Mouse (Mus musculus): ENCODE data around the gene D17H6S53E.

D17H6S53E gene

DNA sequence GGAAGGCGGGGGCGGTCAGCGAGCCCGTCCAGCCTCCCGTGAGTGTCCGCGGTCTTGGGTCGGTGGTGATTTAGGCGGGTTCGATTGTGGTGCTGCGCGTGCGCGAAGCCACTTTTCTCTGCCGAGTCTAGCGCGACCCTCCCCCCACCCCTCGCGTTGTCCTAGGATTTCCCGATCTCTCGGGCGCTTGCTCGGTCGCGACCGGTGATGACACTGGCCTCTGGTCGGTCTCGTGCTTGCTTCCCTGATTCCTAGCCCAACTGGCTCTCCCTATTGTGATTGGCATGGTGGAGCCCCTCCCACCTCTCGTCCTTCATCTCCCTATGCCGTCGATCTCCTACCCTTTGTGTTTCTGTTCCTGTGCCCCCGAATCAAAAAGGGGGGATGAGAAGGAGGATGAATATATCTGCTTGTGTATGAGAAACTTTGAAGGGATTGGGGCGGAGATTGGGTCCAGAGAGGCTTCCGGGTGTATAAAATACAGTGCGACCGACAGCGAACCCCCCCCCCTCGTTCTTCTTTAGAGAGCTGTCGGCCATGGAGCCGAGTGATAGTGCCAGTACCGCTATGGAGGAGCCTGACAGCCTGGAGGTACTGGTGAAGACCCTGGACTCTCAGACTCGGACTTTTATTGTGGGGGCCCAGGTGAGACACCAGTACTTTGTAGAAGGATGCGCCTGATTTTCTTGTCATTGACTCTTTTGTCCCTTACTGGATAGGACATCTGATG lies 9.6 kb downstream of the D17H6S53E start:
- TF ChIP-seq GATA4 (IDR thresholded peaks at IDR 0.05; ENCODE audit: insufficient replicate concordance, low read length), result no peak

DNA sequence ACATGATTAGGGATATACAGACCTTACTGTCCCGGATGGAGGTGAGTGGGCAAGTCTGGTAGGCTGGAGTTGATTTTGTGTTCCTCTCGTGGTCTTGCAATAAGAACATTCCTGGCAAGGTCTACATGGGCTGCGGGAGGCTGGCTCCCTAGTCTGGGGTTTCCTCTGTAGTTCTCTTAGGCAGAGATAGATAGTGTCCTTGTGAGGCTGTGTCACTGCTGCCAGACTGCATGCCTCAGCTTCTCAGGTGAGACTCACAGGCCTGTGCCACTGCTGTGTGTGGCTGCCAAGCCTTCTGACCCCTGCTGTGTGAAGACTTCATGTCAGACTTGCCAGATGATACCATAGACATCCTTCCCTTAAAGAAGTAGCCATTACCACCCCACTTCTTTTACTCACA lies 13.1 kb downstream of the D17H6S53E start:
- TF ChIP-seq GATA4 (IDR thresholded peaks at IDR 0.05; ENCODE audit: insufficient replicate concordance, low read length), result no peak

GRCm38 (mm10) chr17:35140490-35140996 lies 14.4 kb downstream of the D17H6S53E start:
- no peak for TF ChIP-seq GATA4 (IDR thresholded peaks at IDR 0.05; ENCODE audit: insufficient replicate concordance, low read length)

GRCm38 (mm10) chr17:35141971-35142370 lies 15.8 kb downstream of the D17H6S53E start:
- no peak for TF ChIP-seq GATA4 (IDR thresholded peaks at IDR 0.05; ENCODE audit: insufficient replicate concordance, low read length)

DNA sequence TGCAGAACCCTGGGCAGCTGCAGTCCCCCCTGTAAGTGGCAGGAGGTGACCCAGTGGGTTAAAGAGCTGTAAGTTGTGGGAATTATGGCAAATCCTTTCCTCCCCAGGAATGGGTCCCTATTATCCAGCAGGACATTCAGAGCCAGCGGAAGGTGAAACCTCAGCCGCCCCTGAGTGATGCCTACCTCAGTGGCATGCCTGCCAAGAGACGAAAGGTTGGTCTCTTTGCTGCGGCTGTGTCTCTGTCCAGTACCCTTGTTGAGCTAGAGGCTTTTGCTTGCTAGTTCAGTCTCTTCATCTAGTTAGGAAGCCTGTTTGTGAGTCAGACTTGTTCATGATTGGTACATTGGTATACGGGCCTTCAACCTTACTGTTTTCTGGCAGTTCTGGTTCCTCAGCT lies 20.0 kb downstream of the D17H6S53E start:
- TF ChIP-seq GATA4 (IDR thresholded peaks at IDR 0.05; ENCODE audit: insufficient replicate concordance, low read length), result no peak

DNA sequence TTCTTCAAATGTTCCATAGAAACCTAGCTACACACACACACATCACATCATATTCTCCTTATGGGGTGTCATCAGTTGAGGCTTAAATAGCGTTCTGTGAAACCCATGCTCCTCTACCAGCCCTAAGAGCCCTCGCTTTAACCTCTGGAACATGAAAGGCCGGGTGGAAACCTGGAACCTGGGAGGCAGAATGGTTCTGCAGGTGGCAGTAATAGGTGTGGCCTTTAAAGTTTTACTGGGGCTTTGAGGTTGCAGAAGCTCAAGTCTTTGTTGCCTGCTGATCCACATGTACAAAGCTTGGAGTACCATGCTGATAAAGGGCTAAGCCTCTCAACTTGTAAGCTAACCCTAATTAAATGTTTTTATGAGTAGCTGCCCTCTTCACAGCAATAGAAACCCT lies 21.2 kb downstream of the D17H6S53E start:
- TF ChIP-seq GATA4 (IDR thresholded peaks at IDR 0.05; ENCODE audit: insufficient replicate concordance, low read length), result no peak

DNA sequence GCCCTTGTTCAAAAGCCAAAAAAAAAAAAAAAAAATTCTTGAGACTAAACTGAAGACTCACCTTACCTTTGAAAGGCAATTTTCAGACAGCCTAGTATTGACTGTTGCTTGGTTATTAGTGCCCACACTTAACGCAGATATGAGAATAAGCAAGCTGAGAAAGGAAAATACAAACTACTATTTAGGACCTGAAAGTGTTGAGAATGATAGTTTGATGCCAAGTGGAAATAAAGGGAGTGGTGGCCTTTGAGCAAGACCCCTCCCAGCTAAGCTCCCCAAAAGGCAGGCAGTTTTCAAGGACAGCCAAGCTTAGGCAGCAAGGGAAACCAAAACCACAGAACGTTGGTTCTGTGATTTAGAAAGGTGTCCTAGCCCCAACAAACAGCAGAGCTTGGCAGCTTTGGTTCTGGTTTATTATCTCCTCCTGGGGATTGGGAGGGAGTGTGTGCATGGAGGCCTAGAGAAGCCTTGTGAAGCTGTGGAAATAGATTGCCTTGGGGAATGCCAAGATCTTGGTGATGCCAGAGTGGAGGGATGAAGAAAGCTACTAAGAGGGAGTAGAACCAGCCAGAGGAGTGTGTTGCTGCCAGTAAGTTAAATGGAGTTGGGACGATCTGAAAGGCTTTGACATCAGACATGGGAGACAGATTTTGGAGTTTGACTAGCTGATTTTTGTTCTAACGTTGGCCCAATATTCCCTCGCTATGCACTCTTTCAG lies 21.9 kb downstream of the D17H6S53E start:
- TF ChIP-seq GATA4 (IDR thresholded peaks at IDR 0.05; ENCODE audit: insufficient replicate concordance, low read length), result no peak

- no peak for TF ChIP-seq GATA4 (IDR thresholded peaks at IDR 0.05; ENCODE audit: insufficient replicate concordance, low read length)
These were observed 25.9 kb downstream of the D17H6S53E start for GRCm38 (mm10) chr17:35152121-35152520.

DNA sequence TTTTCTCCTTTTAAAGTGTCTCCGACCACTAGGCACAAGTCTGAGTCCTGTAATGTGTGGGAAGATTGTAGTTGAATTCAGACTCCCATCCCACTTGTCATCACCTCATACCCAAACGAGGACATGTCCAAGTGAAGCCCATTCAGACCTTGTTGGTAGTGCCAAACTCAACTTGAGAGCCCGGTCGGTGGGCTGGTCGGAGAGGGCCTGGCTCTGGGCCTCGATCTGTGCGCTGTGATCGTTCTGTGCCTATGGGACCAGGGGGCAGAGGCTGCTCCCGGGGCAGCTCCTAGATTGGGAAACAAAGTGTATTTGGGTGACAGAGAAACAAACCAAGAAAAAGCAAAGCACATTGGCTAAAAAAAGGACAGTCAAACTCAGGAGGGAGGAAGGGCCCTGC lies 26.9 kb downstream of the D17H6S53E start:
- TF ChIP-seq GATA4 (IDR thresholded peaks at IDR 0.05; ENCODE audit: insufficient replicate concordance, low read length), result no peak

GRCm38 (mm10) chr17:35153931-35154330 lies 27.8 kb downstream of the D17H6S53E start:
- no peak for TF ChIP-seq GATA4 (IDR thresholded peaks at IDR 0.05; ENCODE audit: insufficient replicate concordance, low read length)

DNA sequence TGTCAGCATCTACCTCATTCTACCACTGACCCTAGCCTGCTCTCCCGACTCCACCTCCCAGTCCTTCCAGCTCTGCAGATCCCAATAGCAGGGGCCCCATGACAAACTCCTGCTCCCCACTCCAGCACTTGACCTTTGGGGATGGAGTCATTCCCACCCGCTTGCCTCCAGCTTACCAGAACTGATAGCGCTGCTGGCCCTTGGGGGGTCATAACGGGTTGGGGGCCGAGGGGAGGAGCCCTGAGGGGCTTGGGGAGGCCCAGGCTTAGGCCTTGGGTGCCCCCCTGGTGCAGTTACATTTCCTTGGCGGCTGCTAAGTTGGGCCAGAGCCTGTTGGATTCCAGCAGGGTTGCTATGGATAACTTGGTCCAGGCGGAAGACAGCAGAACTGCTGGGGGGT lies 28.4 kb downstream of the D17H6S53E start:
- no peak for TF ChIP-seq GATA4 (IDR thresholded peaks at IDR 0.05; ENCODE audit: insufficient replicate concordance, low read length)

DNA sequence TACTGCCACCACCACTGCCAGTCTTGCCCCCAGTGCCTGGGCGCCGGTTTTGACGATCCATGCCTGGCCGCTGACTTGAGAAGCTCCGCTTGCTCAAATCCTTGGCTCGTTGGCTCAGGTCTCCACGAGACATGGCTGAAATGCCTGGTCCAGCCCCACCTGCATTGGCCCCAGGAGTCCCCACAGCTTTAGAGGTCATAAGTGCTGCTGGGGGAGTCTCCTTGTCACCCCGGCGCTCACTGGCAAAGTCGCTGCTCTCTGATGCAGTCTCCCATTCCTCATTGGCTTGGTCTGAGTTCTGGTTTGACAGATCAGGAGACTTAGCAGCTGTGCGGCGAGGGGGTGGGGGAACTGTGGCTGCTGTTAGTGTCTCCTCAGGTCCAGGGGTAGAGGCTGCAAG lies 29.3 kb downstream of the D17H6S53E start:
- TF ChIP-seq GATA4 (IDR thresholded peaks at IDR 0.05; ENCODE audit: insufficient replicate concordance, low read length), result no peak

DNA sequence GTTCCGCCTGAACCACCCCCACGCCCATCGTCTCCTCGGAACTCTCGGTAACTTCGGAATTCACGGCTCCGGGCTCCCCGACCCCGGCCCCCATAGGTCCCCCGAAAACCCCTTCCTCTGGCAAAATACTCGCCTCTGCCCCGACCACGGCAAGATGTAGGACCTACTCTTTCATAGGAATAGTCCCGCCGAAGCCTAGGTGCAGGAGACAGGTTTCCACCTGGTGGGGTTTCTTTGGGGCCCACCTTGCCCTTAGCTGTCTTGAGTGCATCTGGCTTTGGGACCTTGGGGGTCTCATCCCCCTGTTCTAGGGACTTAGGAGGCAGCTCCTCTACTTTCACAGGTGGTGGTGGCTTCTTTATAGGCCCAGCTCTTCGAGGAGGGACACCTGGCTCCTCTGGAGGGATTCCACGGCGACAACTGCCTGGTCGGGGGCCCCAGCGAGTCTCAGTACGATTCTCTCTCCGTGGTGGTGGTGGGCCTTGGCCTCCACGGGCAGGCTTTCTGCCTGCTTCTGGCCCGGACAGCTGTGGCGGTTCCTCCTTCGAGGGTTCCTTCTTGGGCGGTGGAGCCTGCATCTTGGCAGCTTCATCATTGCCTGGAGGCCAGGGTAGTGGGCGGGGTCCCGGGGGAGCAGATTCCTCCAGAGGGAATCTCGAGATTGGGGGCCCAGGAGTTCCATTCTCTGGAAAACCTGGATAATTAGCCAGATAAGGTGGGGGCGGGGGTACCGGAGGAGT lies 30.5 kb downstream of the D17H6S53E start:
- TF ChIP-seq GATA4 (IDR thresholded peaks at IDR 0.05; ENCODE audit: insufficient replicate concordance, low read length), result no peak

DNA sequence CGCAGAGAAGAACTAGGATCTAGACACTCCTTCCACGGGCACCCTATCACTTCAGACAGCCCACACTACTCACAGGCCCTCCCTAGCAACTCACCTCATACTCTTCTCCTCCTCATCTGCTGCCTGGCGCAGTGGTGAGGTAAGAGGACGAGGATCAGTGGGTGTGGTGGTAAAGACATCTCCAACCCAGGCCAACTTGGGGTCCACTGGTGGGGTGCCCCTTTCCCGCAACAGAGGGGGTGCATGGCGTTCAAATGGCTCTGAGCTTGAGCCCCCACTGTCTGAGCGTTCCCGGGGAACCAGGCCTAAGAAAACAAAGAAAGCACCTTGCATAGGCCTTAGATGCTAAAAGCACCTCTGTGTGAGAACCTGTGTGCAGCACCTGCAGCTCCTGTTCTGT lies 31.1 kb downstream of the D17H6S53E start:
- no peak for TF ChIP-seq GATA4 (IDR thresholded peaks at IDR 0.05; ENCODE audit: insufficient replicate concordance, low read length)

DNA sequence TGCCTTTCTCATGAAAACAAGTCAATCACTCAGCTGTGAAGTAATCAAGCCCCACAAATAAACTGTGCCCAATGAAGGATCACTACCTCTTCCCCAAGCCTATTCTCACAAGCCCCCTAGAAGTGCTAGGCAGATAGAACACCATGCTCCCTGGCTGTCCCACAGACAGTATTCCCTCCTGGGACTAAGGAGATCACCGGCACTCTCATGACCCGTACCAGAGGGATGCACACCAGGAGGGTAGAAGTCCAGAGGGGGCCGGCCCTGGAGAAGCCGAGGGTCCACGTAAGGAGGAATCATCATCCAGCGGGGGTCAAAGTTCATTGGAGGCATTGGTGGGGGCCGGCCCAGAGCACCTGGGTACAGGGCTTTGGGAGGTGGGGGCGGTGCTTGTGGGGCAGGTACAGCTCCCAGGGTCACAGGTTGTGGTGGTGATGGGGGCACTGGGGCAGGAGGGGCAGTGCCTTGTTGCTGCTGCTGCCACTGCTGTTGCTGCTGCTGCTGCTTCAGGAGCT lies 31.5 kb downstream of the D17H6S53E start:
- TF ChIP-seq GATA4 (IDR thresholded peaks at IDR 0.05; ENCODE audit: insufficient replicate concordance, low read length), result no peak

Data from liver, adult (tissue).